Mouse (Mus musculus): Measurements from ENCODE around the gene Gjc2. TPM values are rescaled to one million over a fixed set of nuclear protein-coding genes. Genes with fewer than 3 reads are reported as not detected.

Gene Gjc2
- polyA plus RNA-seq, 1 experiment: 0.04 TPM

- Histone ChIP-seq H3K36me3 (ENCODE audit: control insufficient read depth, insufficient read depth) (no peaks in the 10 kb centered on the region), H3K79me2 (ENCODE audit: control insufficient read depth, insufficient read depth) (no peaks in the 10 kb centered on the region), H3K4me2 (ENCODE audit: low read depth) (peak overlapping the region; percentile 65), H3K4me3 (peak overlapping the region; percentile 25), H3K27me3 (ENCODE audit: control insufficient read depth, insufficient read depth, insufficient read length) (peaks cover 34% of the 10 kb centered on the region), H3ac (ENCODE audit: control insufficient read depth, insufficient read length) (no peak overlapping the region)
- TF ChIP-seq CEBPB (IDR thresholded peaks at IDR 0.05; ENCODE audit: insufficient read depth, poor library complexity, severe bottlenecking): no peak
- TF ChIP-seq TCF3 (IDR thresholded peaks at IDR 0.05; ENCODE audit: insufficient read length, low read depth): no peak
- peak; percentile 35 to 87 (median 50) for TF ChIP-seq MYOD1 (IDR thresholded peaks at IDR 0.05; ENCODE audit: control insufficient read depth in 1 of 3, insufficient read length in 2 of 3, low read depth in 2 of 3)
- TF ChIP-seq POLR2AphosphoS2 (IDR thresholded peaks at IDR 0.05; ENCODE audit: insufficient read length, low read depth): peak; percentile 73
- no peak for TF ChIP-seq E2F4 (IDR thresholded peaks at IDR 0.05; ENCODE audit: insufficient read depth)
- peak; percentile 22 to 91 (median 54) for TF ChIP-seq MYOG (IDR thresholded peaks at IDR 0.05; ENCODE audit: control insufficient read depth in 1 of 3, insufficient read depth in 1 of 3, insufficient read length in 2 of 3, low read depth in 2 of 3)
- TF ChIP-seq TCF12 (IDR thresholded peaks at IDR 0.05; ENCODE audit: insufficient read depth, poor library complexity, severe bottlenecking): peak; percentile 21
- peak; percentile 74 for TF ChIP-seq POLR2A (IDR thresholded peaks at IDR 0.05; ENCODE audit: insufficient read length, low read depth)
- TF ChIP-seq MAX (IDR thresholded peaks at IDR 0.05; ENCODE audit: low read depth): no peak
- TF ChIP-seq SRF (IDR thresholded peaks at IDR 0.05; ENCODE audit: control insufficient read depth, insufficient read length, low read depth): no peak
- no peak for TF ChIP-seq REST (IDR thresholded peaks at IDR 0.05; ENCODE audit: insufficient read depth, insufficient read length)
- TF ChIP-seq USF1 (IDR thresholded peaks at IDR 0.05; ENCODE audit: low read depth): no peak
These were observed 44.2 kb downstream of the Gjc2 start for GRCm38 (mm10) chr11:59138537-59139486.

DNA sequence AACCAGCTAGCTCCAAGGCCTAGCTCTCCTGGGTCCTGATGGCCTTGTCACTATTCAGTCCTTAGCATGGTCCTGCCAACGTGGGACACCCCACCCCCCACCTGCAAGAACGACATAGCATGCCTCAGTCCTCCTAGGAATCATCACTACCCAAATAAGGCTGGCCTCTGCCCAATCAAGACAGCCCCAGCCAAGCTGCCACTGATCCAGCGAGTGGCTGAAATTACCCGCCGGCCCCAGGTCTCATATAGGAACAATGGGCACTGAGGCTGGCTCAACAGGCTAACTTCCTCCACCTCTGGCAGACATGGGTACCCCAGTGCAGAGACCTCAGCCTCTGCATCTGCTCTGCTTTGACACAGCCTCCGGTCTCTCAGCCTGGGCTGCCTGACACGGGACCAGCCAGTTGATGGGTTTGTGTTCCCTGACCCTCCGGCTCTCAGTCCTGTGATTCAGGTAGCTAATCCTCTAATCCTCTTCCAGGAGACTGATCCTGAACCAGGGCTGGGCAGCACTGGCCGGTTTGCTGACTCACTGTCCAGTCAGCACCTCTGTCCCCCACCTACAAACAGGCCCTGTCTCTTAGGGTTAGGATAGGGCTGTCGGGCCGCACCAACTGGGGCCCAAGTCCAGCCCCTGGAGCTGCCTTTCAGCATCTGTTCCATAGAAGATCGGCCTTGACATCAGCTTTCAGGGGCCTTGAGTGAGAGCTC, 45.9 kb downstream of the Gjc2 start:
- Histone ChIP-seq H3K27me3 (ENCODE audit: control insufficient read depth, insufficient read depth, insufficient read length) (peaks cover 50% of the 10 kb centered on the region), H3ac (ENCODE audit: control insufficient read depth, insufficient read length) (no peak overlapping the region), H3K4me3 (peak overlapping the region; percentile 25), H3K36me3 (ENCODE audit: control insufficient read depth, insufficient read depth) (no peaks in the 10 kb centered on the region), H3K79me2 (ENCODE audit: control insufficient read depth, insufficient read depth) (no peaks in the 10 kb centered on the region), H3K4me2 (ENCODE audit: low read depth) (peak overlapping the region; percentile 65)
- no peak for TF ChIP-seq CEBPB (IDR thresholded peaks at IDR 0.05; ENCODE audit: insufficient read depth, poor library complexity, severe bottlenecking)
- no peak for TF ChIP-seq POLR2A (IDR thresholded peaks at IDR 0.05; ENCODE audit: insufficient read length, low read depth)
- TF ChIP-seq USF1 (IDR thresholded peaks at IDR 0.05; ENCODE audit: low read depth): no peak
- TF ChIP-seq E2F4 (IDR thresholded peaks at IDR 0.05; ENCODE audit: insufficient read depth): no peak
- no peak for TF ChIP-seq MAX (IDR thresholded peaks at IDR 0.05; ENCODE audit: low read depth)
- no peak for TF ChIP-seq TCF3 (IDR thresholded peaks at IDR 0.05; ENCODE audit: insufficient read length, low read depth)
- TF ChIP-seq POLR2AphosphoS2 (IDR thresholded peaks at IDR 0.05; ENCODE audit: insufficient read length, low read depth): no peak
- TF ChIP-seq MYOG (IDR thresholded peaks at IDR 0.05; ENCODE audit: control insufficient read depth in 1 of 3, insufficient read depth in 1 of 3, insufficient read length in 2 of 3, low read depth in 2 of 3): no peak
- TF ChIP-seq SRF (IDR thresholded peaks at IDR 0.05; ENCODE audit: control insufficient read depth, insufficient read length, low read depth): no peak
- no peak for TF ChIP-seq REST (IDR thresholded peaks at IDR 0.05; ENCODE audit: insufficient read depth, insufficient read length)
- TF ChIP-seq TCF12 (IDR thresholded peaks at IDR 0.05; ENCODE audit: insufficient read depth, poor library complexity, severe bottlenecking): no peak
- TF ChIP-seq MYOD1 (IDR thresholded peaks at IDR 0.05; ENCODE audit: control insufficient read depth in 1 of 3, insufficient read length in 2 of 3, low read depth in 2 of 3): no peak

- no peak within 1 kb of the TSS for H3ac ChIP-seq (ENCODE audit: control insufficient read depth, insufficient read length)
- peaks cover 56% of the 10 kb centered on the region for H3K27me3 ChIP-seq (ENCODE audit: control insufficient read depth, insufficient read depth, insufficient read length)
- H3K36me3 ChIP-seq (ENCODE audit: control insufficient read depth, insufficient read depth): no peaks in the 10 kb centered on the region
- H3K4me3 ChIP-seq: peak within 1 kb of the TSS; percentile 25
- no peaks in the 10 kb centered on the region for H3K79me2 ChIP-seq (ENCODE audit: control insufficient read depth, insufficient read depth)
- TF ChIP-seq TCF12 (IDR thresholded peaks at IDR 0.05; ENCODE audit: insufficient read depth, poor library complexity, severe bottlenecking): no peak
- TF ChIP-seq REST (IDR thresholded peaks at IDR 0.05; ENCODE audit: insufficient read depth, insufficient read length): no peak
- no peak for TF ChIP-seq USF1 (IDR thresholded peaks at IDR 0.05; ENCODE audit: low read depth)
- no peak for TF ChIP-seq E2F4 (IDR thresholded peaks at IDR 0.05; ENCODE audit: insufficient read depth)
- no peak for TF ChIP-seq MYOD1 (IDR thresholded peaks at IDR 0.05; ENCODE audit: control insufficient read depth in 1 of 3, insufficient read length in 2 of 3, low read depth in 2 of 3)
- TF ChIP-seq CEBPB (IDR thresholded peaks at IDR 0.05; ENCODE audit: insufficient read depth, poor library complexity, severe bottlenecking): no peak
- no peak for TF ChIP-seq MAX (IDR thresholded peaks at IDR 0.05; ENCODE audit: low read depth)
- no peak for TF ChIP-seq POLR2A (IDR thresholded peaks at IDR 0.05; ENCODE audit: insufficient read length, low read depth)
- TF ChIP-seq POLR2AphosphoS2 (IDR thresholded peaks at IDR 0.05; ENCODE audit: insufficient read length, low read depth): no peak
- TF ChIP-seq TCF3 (IDR thresholded peaks at IDR 0.05; ENCODE audit: insufficient read length, low read depth): no peak
- no peak for TF ChIP-seq MYOG (IDR thresholded peaks at IDR 0.05; ENCODE audit: control insufficient read depth in 1 of 3, insufficient read depth in 1 of 3, insufficient read length in 2 of 3, low read depth in 2 of 3)
- no peak for TF ChIP-seq SRF (IDR thresholded peaks at IDR 0.05; ENCODE audit: control insufficient read depth, insufficient read length, low read depth)
- peak within 1 kb of the TSS; percentile 65 for H3K4me2 ChIP-seq (ENCODE audit: low read depth)
These were observed 47.0 kb downstream of the Gjc2 start, which contains the start of gene Obscn for GRCm38 (mm10) chr11:59135904-59136452. Obscn (minus strand) TSS chr11:59136402.
